Comparison of ENCODE assay signal across 12 mouse cellular contexts in genomic region chr11:97535308-97535630, GRCm38 (mm10). TPM values are rescaled to one million over a fixed set of nuclear protein-coding genes. Genes with fewer than 3 reads are reported as not detected.
A peak's percentile ranks its signal among the peaks of the same experiment; 100 is the strongest.
DNase-seq lines count a peak whose midpoint lies in the region; ATAC-seq lines count a peak whose summit lies in the region.
"Had no signal": no experiment of that assay in that cellular context is flagged by ENCODE, and none has a peak within 500 bp of the region (broad histone marks: within the 10 kb centered on the region; RNA-seq: fewer than 3 reads in every experiment).

No protein-coding gene starts in this region.

- H3K27ac ChIP-seq in forebrain, embryonic 12.5 days = no peak overlapping the region
- no peak overlapping the region for H3K27ac ChIP-seq in forebrain, embryonic 14.5 days (ENCODE audit: low read depth, low read length)
- no peak overlapping the region for H3K27ac ChIP-seq in embryonic facial prominence, embryonic 13.5 days
- H3K27ac ChIP-seq in limb, embryonic 12.5 days = no peak overlapping the region
- H3K27ac ChIP-seq: liver, embryonic 14.5 days had no signal

- H3K27me3 ChIP-seq in forebrain, embryonic 12.5 days = peaks cover 76% of the 10 kb centered on the region
- H3K27me3 ChIP-seq in forebrain, embryonic 14.5 days (replicated peaks; ENCODE audit: control insufficient read depth, insufficient read depth, low read length) = peaks cover 54% of the 10 kb centered on the region
- H3K27me3 ChIP-seq in embryonic facial prominence, embryonic 13.5 days = peaks cover 90% of the 10 kb centered on the region
- peaks cover 93% of the 10 kb centered on the region for H3K27me3 ChIP-seq in limb, embryonic 12.5 days

- H3K36me3 ChIP-seq in forebrain, embryonic 12.5 days (replicated peaks) = no peaks in the 10 kb centered on the region; the same call in 1 of the 2 replicates
- peaks cover 48% of the 10 kb centered on the region for H3K36me3 ChIP-seq in forebrain, embryonic 14.5 days (ENCODE audit: control insufficient read depth, insufficient read depth, low read length)
- H3K36me3 ChIP-seq in embryonic facial prominence, embryonic 13.5 days = no peaks in the 10 kb centered on the region
- no peaks in the 10 kb centered on the region for H3K36me3 ChIP-seq in limb, embryonic 12.5 days

- intact Hi-C loops in left cerebral cortex, postnatal 4 days (cut with DNase I) = loop anchor here (10.0 kb wide), 1 partner anchor 150 kb away; the partner anchor contains the start of gene Cisd3
- intact Hi-C loops in left cerebral cortex, postnatal 10 days (cut with DNase I) = no loop called here

- 44% methylated on average over 5 of the region's 5 CpGs for WGBS in forebrain, embryonic 12.5 days
- 45% methylated on average over 5 of the region's 5 CpGs for WGBS in forebrain, embryonic 14.5 days
- WGBS in embryonic facial prominence, embryonic 13.5 days = 31% methylated on average over 5 of the region's 5 CpGs
- 21% methylated on average over 5 of the region's 5 CpGs for WGBS in limb, embryonic 12.5 days

- no peak overlapping the region for H3K4me3 ChIP-seq in forebrain, embryonic 12.5 days (replicated peaks)
- no peak overlapping the region for H3K4me3 ChIP-seq in forebrain, embryonic 14.5 days (ENCODE audit: low read depth, low read length)
- peak overlapping the region; percentile 35 for H3K4me3 ChIP-seq in embryonic facial prominence, embryonic 13.5 days
- H3K4me3 ChIP-seq in limb, embryonic 12.5 days (replicated peaks) = peak overlapping the region; percentile 36; the same call in 1 of the 2 replicates

- ATAC-seq in forebrain, embryonic 12.5 days (ENCODE audit: low FRiP score) = no peak
- no peak for ATAC-seq in forebrain, embryonic 14.5 days
- no peak for ATAC-seq in embryonic facial prominence, embryonic 13.5 days (ENCODE audit: insufficient number of reproducible peaks, insufficient read depth, low FRiP score, low TSS enrichment, low read depth)
- no peak for ATAC-seq in limb, embryonic 12.5 days (ENCODE audit: insufficient number of reproducible peaks, insufficient read depth, low FRiP score, low TSS enrichment, low read depth)
- ATAC-seq: Patski had no signal

- H3K4me1 ChIP-seq in forebrain, embryonic 12.5 days = peaks cover 69% of the 10 kb centered on the region
- H3K4me1 ChIP-seq in forebrain, embryonic 14.5 days (ENCODE audit: control insufficient read depth, insufficient read depth, low read length) = peaks cover 37% of the 10 kb centered on the region
- peaks cover 49% of the 10 kb centered on the region for H3K4me1 ChIP-seq in embryonic facial prominence, embryonic 13.5 days
- peaks cover 38% of the 10 kb centered on the region for H3K4me1 ChIP-seq in limb, embryonic 12.5 days (replicated peaks)

- H3K9ac ChIP-seq in forebrain, embryonic 12.5 days = peak overlapping the region; percentile 9; the same call in 1 of the 2 replicates
- H3K9ac ChIP-seq in forebrain, embryonic 14.5 days (ENCODE audit: low read length) = no peak overlapping the region
- H3K9ac ChIP-seq in embryonic facial prominence, embryonic 13.5 days = no peak overlapping the region
- H3K9ac ChIP-seq in limb, embryonic 12.5 days (replicated peaks) = peak overlapping the region; percentile 40; the same call in 1 of the 2 replicates
- H3K9ac ChIP-seq: liver, embryonic 14.5 days had no signal

- no peak for DNase-seq in forebrain, embryonic 14.5 days (ENCODE audit: low spot score)
- peak; percentile 33 for DNase-seq in left cerebral cortex, postnatal 4 days
- DNase-seq in left cerebral cortex, postnatal 10 days (ENCODE audit: extremely low spot score in 1 of 2, low spot score in 2 of 2) = no peak
- no peak for DNase-seq in adrenal gland, postnatal 14 days
- DNase-seq in cerebellum, adult 11 months = no peak
- DNase-seq: adrenal gland, postnatal 25 days had no signal

- 0 out of 2 replicates have a peak overlapping the region, but pooled peaks have one; percentile 36 for H3K4me2 ChIP-seq in forebrain, embryonic 12.5 days
- no peak overlapping the region for H3K4me2 ChIP-seq in forebrain, embryonic 14.5 days (ENCODE audit: low read length)
- peak overlapping the region; percentile 54 for H3K4me2 ChIP-seq in embryonic facial prominence, embryonic 13.5 days
- H3K4me2 ChIP-seq in limb, embryonic 12.5 days = peak overlapping the region; percentile 50

- H3K9me3 ChIP-seq in forebrain, embryonic 12.5 days = no peaks in the 10 kb centered on the region
- H3K9me3 ChIP-seq in forebrain, embryonic 14.5 days (replicated peaks; ENCODE audit: control insufficient read depth, low read length) = no peaks in the 10 kb centered on the region
- no peaks in the 10 kb centered on the region for H3K9me3 ChIP-seq in embryonic facial prominence, embryonic 13.5 days
- no peaks in the 10 kb centered on the region for H3K9me3 ChIP-seq in limb, embryonic 12.5 days

RNA-seq across cellular contexts. Expression of gene 4933428G20Rik, which starts 35.1 kb away (rescaled TPM):
- polyA plus RNA-seq in forebrain, embryonic 12.5 days (2016; fragmentation: Nextera tagmentation; extraction: Ambion mirVana) = 0.50 and 0.79 TPM in 2 replicates
- polyA plus RNA-seq in forebrain, embryonic 14.5 days (2014; fragmentation: Nextera tagmentation; extraction: Ambion mirVana) = 0.40 TPM in 1 of 2 replicates, not detected in the other
- total RNA-seq in left cerebral cortex, postnatal 4 days (2021) = under 1 TPM in 1 of 2 experiments, not detected in 1; 0.26 TPM
- not detected for total RNA-seq in left cerebral cortex, postnatal 10 days (2021)
- polyA plus RNA-seq in embryonic facial prominence, embryonic 13.5 days (2015; fragmentation: Nextera tagmentation; extraction: Ambion mirVana) = 1.4 and 1.8 TPM in 2 replicates
- 0.36 and 1.4 TPM in 2 replicates for polyA plus RNA-seq in limb, embryonic 12.5 days (2016; fragmentation: Nextera tagmentation; extraction: Ambion mirVana)
- total RNA-seq in adrenal gland, postnatal 14 days (2021) = not detected in 2 replicates
- total RNA-seq: adrenal gland, postnatal 25 days had no signal
- polyA plus RNA-seq: large intestine, adult 2 months had no signal

RNA-seq across cellular contexts. Expression of gene Srcin1, which starts 40.7 kb away (rescaled TPM):
- polyA plus RNA-seq in forebrain, embryonic 12.5 days (2016; fragmentation: Nextera tagmentation; extraction: Ambion mirVana) = 5.2 and 5.7 TPM in 2 replicates
- 5.6 and 6.4 TPM in 2 replicates for polyA plus RNA-seq in forebrain, embryonic 14.5 days (2014; fragmentation: Nextera tagmentation; extraction: Ambion mirVana)
- 100 to 1,000 TPM; 163 to 177 TPM for total RNA-seq in left cerebral cortex, postnatal 4 days (2021)
- 100 to 1,000 TPM; 281 to 294 TPM for total RNA-seq in left cerebral cortex, postnatal 10 days (2021)
- polyA plus RNA-seq in embryonic facial prominence, embryonic 13.5 days (2015; fragmentation: Nextera tagmentation; extraction: Ambion mirVana) = 0.76 and 1.2 TPM in 2 replicates
- polyA plus RNA-seq in limb, embryonic 12.5 days (2016; fragmentation: Nextera tagmentation; extraction: Ambion mirVana) = 0.27 and 0.79 TPM in 2 replicates
- 9.2 and 10.1 TPM in 2 replicates for total RNA-seq in adrenal gland, postnatal 14 days (2021)

Comparison
In these comparisons a context has a peak if more than half of its experiments do, and no peak if none do; other contexts are left out.
1. H3K9ac ChIP-seq: peak in forebrain, embryonic 12.5 days (single experiment) and limb, embryonic 12.5 days (single experiment); none in forebrain, embryonic 14.5 days (single experiment) and embryonic facial prominence, embryonic 13.5 days (single experiment).
2. H3K4me3 ChIP-seq: peak in embryonic facial prominence, embryonic 13.5 days (single experiment) and limb, embryonic 12.5 days (single experiment); none in forebrain, embryonic 12.5 days (single experiment) and forebrain, embryonic 14.5 days (single experiment).